Mouse (Mus musculus): ENCODE data around the gene Prune2. TPM values are rescaled to one million over a fixed set of nuclear protein-coding genes. Genes with fewer than 3 reads are reported as not detected.

Prune2 gene
- polyA plus RNA-seq, 1 experiment from 2014 or later, result 7.7 TPM

GRCm38 (mm10) chr19:17013085-17013484, 57.2 kb downstream of the Prune2 start:
- H3K4me3 ChIP-seq (replicated peaks; ENCODE audit: low read depth, low read length), result no peak overlapping the region
- H3K27me3 ChIP-seq (ENCODE audit: control insufficient read depth, insufficient read depth, low read length), result no peaks in the 10 kb centered on the region
- 83% methylated on average over 2 of the region's 2 CpGs for WGBS
- H3K4me1 ChIP-seq (ENCODE audit: control insufficient read depth, insufficient read depth, low read length), result no peaks in the 10 kb centered on the region
- no peaks in the 10 kb centered on the region for H3K9me3 ChIP-seq (ENCODE audit: control insufficient read depth, low read length)
- no peak overlapping the region for H3K4me2 ChIP-seq (ENCODE audit: low read length)
- DNase-seq (no peak), ATAC-seq (ENCODE audit: low FRiP score, low TSS enrichment) (no peak)
- no peak overlapping the region for H3K27ac ChIP-seq (replicated peaks; ENCODE audit: low read depth, low read length)
- no peak overlapping the region for H3K9ac ChIP-seq (replicated peaks; ENCODE audit: low read length)
- no peaks in the 10 kb centered on the region for H3K36me3 ChIP-seq (ENCODE audit: control insufficient read depth, insufficient read depth, low read length)

- no peak overlapping the region for H3K27ac ChIP-seq (replicated peaks; ENCODE audit: low read depth, low read length)
- no peaks in the 10 kb centered on the region for H3K36me3 ChIP-seq (ENCODE audit: control insufficient read depth, insufficient read depth, low read length)
- no peak for DNase-seq
- H3K4me1 ChIP-seq (ENCODE audit: control insufficient read depth, insufficient read depth, low read length), result no peaks in the 10 kb centered on the region
- no peak overlapping the region for H3K4me3 ChIP-seq (replicated peaks; ENCODE audit: low read depth, low read length)
- H3K4me2 ChIP-seq (ENCODE audit: low read length), result no peak overlapping the region
- H3K9me3 ChIP-seq (ENCODE audit: control insufficient read depth, low read length), result no peaks in the 10 kb centered on the region
- ATAC-seq (ENCODE audit: low FRiP score, low TSS enrichment), result no peak
- no peak overlapping the region for H3K9ac ChIP-seq (replicated peaks; ENCODE audit: low read length)
- no peaks in the 10 kb centered on the region for H3K27me3 ChIP-seq (ENCODE audit: control insufficient read depth, insufficient read depth, low read length)
- 87% methylated on average over 10 of the region's 10 CpGs for WGBS
These were observed 58.6 kb downstream of the Prune2 start for GRCm38 (mm10) chr19:17014337-17015124.

DNA sequence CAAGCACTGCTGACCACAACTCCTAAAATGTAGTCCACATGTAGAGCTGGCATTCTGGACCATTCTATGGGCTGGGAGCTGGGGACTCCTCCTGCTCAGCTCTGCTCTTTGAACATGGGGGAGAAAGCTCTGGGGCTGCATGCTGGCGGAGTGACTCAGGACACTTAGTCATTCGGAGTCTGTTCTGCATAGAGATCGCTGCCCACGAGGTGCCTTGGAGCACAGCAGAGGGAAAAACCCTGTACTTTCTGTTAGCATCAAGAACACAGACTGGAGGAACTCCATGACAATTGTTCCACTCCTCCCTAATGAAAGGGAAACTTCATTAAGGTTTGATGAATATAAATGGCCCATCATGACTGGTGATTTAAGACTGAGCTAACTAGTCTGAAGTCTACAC, 68.8 kb downstream of the Prune2 start:
- ATAC-seq (ENCODE audit: low FRiP score, low TSS enrichment) (no peak), DNase-seq (no peak)
- Histone ChIP-seq H3K9ac (replicated peaks; ENCODE audit: low read length) (no peak overlapping the region), H3K4me2 (ENCODE audit: low read length) (no peak overlapping the region), H3K27ac (replicated peaks; ENCODE audit: low read depth, low read length) (no peak overlapping the region), H3K4me3 (replicated peaks; ENCODE audit: low read depth, low read length) (no peak overlapping the region), H3K36me3 (ENCODE audit: control insufficient read depth, insufficient read depth, low read length) (no peaks in the 10 kb centered on the region), H3K27me3 (ENCODE audit: control insufficient read depth, insufficient read depth, low read length) (no peaks in the 10 kb centered on the region), H3K4me1 (ENCODE audit: control insufficient read depth, insufficient read depth, low read length) (no peaks in the 10 kb centered on the region), H3K9me3 (ENCODE audit: control insufficient read depth, low read length) (no peaks in the 10 kb centered on the region)
- 81% methylated on average over 4 of the region's 4 CpGs for WGBS

DNA sequence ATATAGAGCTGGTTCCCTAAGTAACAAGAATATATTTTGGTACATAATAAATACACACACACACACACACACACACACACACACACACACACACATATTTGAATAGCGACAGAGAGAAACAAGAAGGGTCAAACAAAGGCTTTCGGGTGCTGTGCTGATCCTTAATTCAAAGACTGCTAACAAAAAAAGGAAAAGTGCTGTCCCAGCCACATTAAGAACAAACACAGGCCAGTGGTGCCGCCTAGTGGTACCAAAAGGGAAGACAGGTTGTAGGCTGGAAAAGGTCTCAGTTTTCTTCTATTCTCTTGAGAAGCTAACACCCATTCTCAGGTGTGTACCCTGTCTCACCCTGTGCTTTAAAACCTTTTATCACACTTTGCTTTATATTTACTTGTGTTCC, 74.4 kb downstream of the Prune2 start:
- Histone ChIP-seq H3K4me3 (replicated peaks; ENCODE audit: low read depth, low read length) (no peak overlapping the region), H3K9ac (replicated peaks; ENCODE audit: low read length) (no peak overlapping the region), H3K27ac (replicated peaks; ENCODE audit: low read depth, low read length) (no peak overlapping the region), H3K4me1 (ENCODE audit: control insufficient read depth, insufficient read depth, low read length) (no peaks in the 10 kb centered on the region), H3K27me3 (ENCODE audit: control insufficient read depth, insufficient read depth, low read length) (no peaks in the 10 kb centered on the region), H3K36me3 (ENCODE audit: control insufficient read depth, insufficient read depth, low read length) (no peaks in the 10 kb centered on the region), H3K9me3 (ENCODE audit: control insufficient read depth, low read length) (no peaks in the 10 kb centered on the region), H3K4me2 (ENCODE audit: low read length) (no peak overlapping the region)
- 3% methylated on average over 3 of the region's 3 CpGs for WGBS
- DNase-seq (peak; percentile 77), ATAC-seq (ENCODE audit: low FRiP score, low TSS enrichment) (no peak)

GRCm38 (mm10) chr19:17032314-17032713, 76.4 kb downstream of the Prune2 start:
- 81% methylated on average over 3 of the region's 3 CpGs for WGBS
- Histone ChIP-seq H3K36me3 (ENCODE audit: control insufficient read depth, insufficient read depth, low read length) (no peaks in the 10 kb centered on the region), H3K4me2 (ENCODE audit: low read length) (no peak overlapping the region), H3K9me3 (ENCODE audit: control insufficient read depth, low read length) (no peaks in the 10 kb centered on the region), H3K4me1 (ENCODE audit: control insufficient read depth, insufficient read depth, low read length) (no peaks in the 10 kb centered on the region), H3K27ac (replicated peaks; ENCODE audit: low read depth, low read length) (no peak overlapping the region), H3K4me3 (replicated peaks; ENCODE audit: low read depth, low read length) (no peak overlapping the region), H3K9ac (replicated peaks; ENCODE audit: low read length) (no peak overlapping the region), H3K27me3 (ENCODE audit: control insufficient read depth, insufficient read depth, low read length) (no peaks in the 10 kb centered on the region)
- ATAC-seq (ENCODE audit: low FRiP score, low TSS enrichment) (no peak), DNase-seq (no peak)

DNA sequence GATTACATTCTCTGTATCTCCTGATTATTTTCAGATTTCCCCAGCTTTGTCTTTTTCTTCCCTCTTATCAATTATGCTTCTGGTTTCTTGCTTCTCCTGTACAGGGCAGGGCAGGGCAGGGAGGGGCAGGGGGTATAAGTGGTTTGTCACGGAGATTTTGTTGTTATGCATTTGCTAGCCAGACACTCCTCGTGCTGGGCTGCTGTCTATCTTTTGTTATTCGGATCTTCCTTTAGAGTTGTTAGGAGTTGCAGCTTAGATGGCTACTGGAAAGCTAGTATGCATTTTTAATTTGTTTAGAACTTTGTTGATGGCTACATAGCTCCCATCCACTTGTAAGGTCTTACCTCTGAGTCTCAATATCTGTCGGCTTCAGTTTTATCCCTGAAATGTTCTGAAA, 91.0 kb downstream of the Prune2 start:
- Histone ChIP-seq H3K4me3 (replicated peaks; ENCODE audit: low read depth, low read length) (no peak overlapping the region), H3K36me3 (ENCODE audit: control insufficient read depth, insufficient read depth, low read length) (no peaks in the 10 kb centered on the region), H3K4me2 (ENCODE audit: low read length) (no peak overlapping the region), H3K27me3 (ENCODE audit: control insufficient read depth, insufficient read depth, low read length) (no peaks in the 10 kb centered on the region), H3K27ac (replicated peaks; ENCODE audit: low read depth, low read length) (no peak overlapping the region), H3K9ac (replicated peaks; ENCODE audit: low read length) (no peak overlapping the region), H3K4me1 (ENCODE audit: control insufficient read depth, insufficient read depth, low read length) (no peaks in the 10 kb centered on the region), H3K9me3 (ENCODE audit: control insufficient read depth, low read length) (no peaks in the 10 kb centered on the region)
- 58% methylated on average over 4 of the region's 4 CpGs for WGBS
- DNase-seq, result no peak
- ATAC-seq (ENCODE audit: low FRiP score, low TSS enrichment), result no peak

- ATAC-seq (ENCODE audit: low FRiP score, low TSS enrichment) (no peak), DNase-seq (no peak)
- H3K4me2 ChIP-seq (ENCODE audit: low read length), result no peak overlapping the region
- 24% methylated on average over 3 of the region's 3 CpGs for WGBS
- no peaks in the 10 kb centered on the region for H3K27me3 ChIP-seq (ENCODE audit: control insufficient read depth, insufficient read depth, low read length)
- no peak overlapping the region for H3K9ac ChIP-seq (replicated peaks; ENCODE audit: low read length)
- no peaks in the 10 kb centered on the region for H3K4me1 ChIP-seq (ENCODE audit: control insufficient read depth, insufficient read depth, low read length)
- no peak overlapping the region for H3K4me3 ChIP-seq (replicated peaks; ENCODE audit: low read depth, low read length)
- no peaks in the 10 kb centered on the region for H3K36me3 ChIP-seq (ENCODE audit: control insufficient read depth, insufficient read depth, low read length)
- no peaks in the 10 kb centered on the region for H3K9me3 ChIP-seq (ENCODE audit: control insufficient read depth, low read length)
- H3K27ac ChIP-seq (replicated peaks; ENCODE audit: low read depth, low read length), result no peak overlapping the region
These were observed 100.0 kb downstream of the Prune2 start for GRCm38 (mm10) chr19:17055892-17056291.

DNA sequence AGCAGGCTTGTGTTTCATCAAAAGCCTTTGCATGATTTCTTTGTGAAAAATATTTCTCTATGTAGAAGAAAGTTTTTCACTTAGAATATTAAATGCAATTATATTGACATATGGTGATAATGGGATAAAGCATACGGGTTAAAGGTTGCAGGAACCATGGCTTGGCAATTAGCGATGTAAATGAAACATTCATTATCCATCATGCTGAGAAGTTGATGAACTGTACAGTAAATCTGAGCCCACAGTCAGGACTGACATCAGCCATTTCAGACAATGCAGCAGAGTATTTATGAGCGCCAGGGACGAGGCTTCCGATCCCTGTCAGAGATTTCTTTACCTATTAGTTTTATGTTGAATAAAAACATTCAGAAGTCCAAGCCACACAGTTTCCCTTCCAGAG, 104.2 kb downstream of the Prune2 start:
- Histone ChIP-seq H3K27ac (replicated peaks; ENCODE audit: low read depth, low read length) (no peak overlapping the region), H3K9ac (replicated peaks; ENCODE audit: low read length) (no peak overlapping the region), H3K27me3 (ENCODE audit: control insufficient read depth, insufficient read depth, low read length) (no peaks in the 10 kb centered on the region), H3K4me2 (ENCODE audit: low read length) (no peak overlapping the region), H3K4me3 (replicated peaks; ENCODE audit: low read depth, low read length) (no peak overlapping the region), H3K9me3 (ENCODE audit: control insufficient read depth, low read length) (no peaks in the 10 kb centered on the region), H3K4me1 (ENCODE audit: control insufficient read depth, insufficient read depth, low read length) (no peaks in the 10 kb centered on the region), H3K36me3 (ENCODE audit: control insufficient read depth, insufficient read depth, low read length) (no peaks in the 10 kb centered on the region)
- WGBS, result 89% methylated on average over 5 of the region's 5 CpGs
- DNase-seq (no peak), ATAC-seq (ENCODE audit: low FRiP score, low TSS enrichment) (no peak)

DNA sequence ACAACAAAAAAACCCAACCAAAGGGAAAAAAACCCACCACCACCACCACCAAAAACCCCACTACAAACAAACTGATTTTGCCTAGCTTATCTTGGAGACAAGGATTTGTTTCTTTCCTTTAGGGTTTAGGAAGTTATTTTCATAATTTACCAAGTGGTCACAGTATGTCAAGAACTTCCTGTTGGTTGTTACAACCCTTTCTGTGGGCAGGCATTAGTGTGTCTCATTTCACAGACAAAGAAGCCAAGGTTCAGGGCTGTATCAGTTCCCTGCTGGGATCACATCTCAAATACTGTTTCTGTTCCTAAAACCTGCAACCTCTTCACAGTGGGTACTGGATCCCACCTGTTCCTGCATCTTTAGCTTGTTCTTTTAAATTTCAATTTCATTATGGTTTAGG, 108.5 kb downstream of the Prune2 start:
- Histone ChIP-seq H3K4me2 (ENCODE audit: low read length) (no peak overlapping the region), H3K36me3 (ENCODE audit: control insufficient read depth, insufficient read depth, low read length) (no peaks in the 10 kb centered on the region), H3K9me3 (ENCODE audit: control insufficient read depth, low read length) (no peaks in the 10 kb centered on the region), H3K27me3 (ENCODE audit: control insufficient read depth, insufficient read depth, low read length) (no peaks in the 10 kb centered on the region), H3K4me3 (replicated peaks; ENCODE audit: low read depth, low read length) (no peak overlapping the region), H3K27ac (replicated peaks; ENCODE audit: low read depth, low read length) (no peak overlapping the region), H3K4me1 (ENCODE audit: control insufficient read depth, insufficient read depth, low read length) (no peaks in the 10 kb centered on the region), H3K9ac (replicated peaks; ENCODE audit: low read length) (no peak overlapping the region)
- no peak for ATAC-seq (ENCODE audit: low FRiP score, low TSS enrichment)
- DNase-seq, result no peak

All from midbrain, embryonic 14.5 days (tissue).